Mouse (Mus musculus) forebrain, embryonic 15.5 days (tissue): ENCODE data around the gene Rab33b. TPM values are rescaled to one million over a fixed set of nuclear protein-coding genes. Genes with fewer than 3 reads are reported as not detected.

Experiments
- ATAC-seq: fragments of 200-750 bp; cut with Nextera tagmentation; replicated peaks from 2 replicates; pipeline ENCODE4 v1.8.0; 2017; ENCODE audit warnings: mild to moderate bottlenecking, moderate TSS enrichment, moderate library complexity
- H3K27ac ChIP-seq: fragments of 300-500 bp; sonication (generic); replicated peaks from 2 replicates; pipeline ENCODE4 v1.5.1; 2015; ENCODE audit warnings: mild to moderate bottlenecking, inconsistent platforms
- H3K27me3 ChIP-seq: fragments of 300-500 bp; sonication (generic); 2 replicates; pipeline ENCODE4 v1.6.1; 2015; ENCODE audit warnings: inconsistent platforms
- H3K36me3 ChIP-seq: fragments of 300-500 bp; sonication (generic); 2 replicates; pipeline ENCODE4 v1.6.1; 2015; ENCODE audit warnings: mild to moderate bottlenecking, inconsistent platforms
- H3K4me1 ChIP-seq: fragments of 300-500 bp; sonication (generic); 2 replicates; pipeline ENCODE4 v1.6.1; 2015; ENCODE audit warnings: inconsistent platforms
- H3K4me2 ChIP-seq: fragments of 300-500 bp; sonication (generic); replicated peaks from 2 replicates; pipeline ENCODE4 v1.6.1; 2015; ENCODE audit warnings: mild to moderate bottlenecking, inconsistent platforms
- H3K4me3 ChIP-seq: fragments of 300-500 bp; sonication (generic); 2 replicates; pipeline ENCODE4 v1.5.1; 2015; ENCODE audit warnings: mild to moderate bottlenecking, inconsistent platforms
- H3K9ac ChIP-seq: fragments of 300-500 bp; sonication (generic); replicated peaks from 2 replicates; pipeline ENCODE4 v1.6.1; 2015; ENCODE audit warnings: mild to moderate bottlenecking, inconsistent platforms
- H3K9me3 ChIP-seq: fragments of 300-500 bp; sonication (generic); 2 replicates; pipeline ENCODE4 v1.6.1; 2016; ENCODE audit warnings: inconsistent platforms
- WGBS: fragments of 180-500 bp; shearing (Covaris S2); methylation state at CpG from one replicate; pipeline ENCODE4 v1.1.7; 2015; ENCODE audit warnings: mixed read lengths; 5-methylcytosine and 5-hydroxymethylcytosine counted together
- polyA plus RNA-seq: library from polyadenylated mRNA; unstranded; fragments of >200 nt; fragmentation: Nextera tagmentation; extraction: Ambion mirVana; gene quantifications from 2 replicates; pipeline ENCODE4 v1.2.1, GENCODE M21; 2015

The Rab33b gene
- polyA plus RNA-seq, 1 experiment from 2014 or later: 27.8 TPM

DNA sequence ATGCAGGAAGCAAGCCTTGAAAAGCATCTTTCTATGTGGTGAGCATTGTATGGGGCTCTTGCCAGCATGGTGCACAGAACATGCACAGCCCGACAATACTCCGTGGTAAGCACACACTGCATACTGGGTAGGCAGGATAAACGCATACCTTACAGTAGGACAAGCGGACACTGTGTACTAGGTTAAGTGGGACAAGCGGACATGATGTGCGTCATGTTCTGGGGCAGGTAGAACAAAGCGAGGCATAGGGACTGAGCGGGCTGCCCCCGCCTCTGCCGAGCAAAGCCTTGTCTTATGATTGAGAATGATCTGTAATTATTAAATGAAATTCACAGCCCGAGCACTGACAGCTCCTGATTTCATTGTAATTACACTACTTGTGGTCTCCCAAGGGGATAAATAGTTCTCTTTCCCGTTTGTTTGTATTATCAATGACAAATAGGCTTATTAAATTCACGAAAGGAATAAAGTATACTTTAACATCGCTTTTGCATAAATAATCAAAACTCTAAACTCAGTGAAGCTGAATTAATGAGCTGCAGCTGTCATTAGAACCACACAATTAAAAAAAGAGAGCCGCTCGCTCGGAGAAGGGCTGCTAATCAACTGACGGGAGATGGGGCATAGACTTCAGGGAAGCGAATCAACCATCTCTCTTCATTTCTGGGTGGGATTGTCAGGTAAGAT, 60.9 kb downstream of the Rab33b start:
- H3K4me3 ChIP-seq: peak overlapping the region; percentile 7; the same call in 1 of the 2 replicates
- H3K9ac ChIP-seq: peak overlapping the region; percentile 17; the same call in 1 of the 2 replicates
- no peaks in the 10 kb centered on the region for H3K9me3 ChIP-seq
- 25% methylated on average over 19 of the region's 19 CpGs for WGBS
- ATAC-seq: peak; percentile 88
- no peaks in the 10 kb centered on the region for H3K27me3 ChIP-seq
- H3K4me1 ChIP-seq: peaks cover 22% of the 10 kb centered on the region
- H3K27ac ChIP-seq: peak overlapping the region; percentile 85
- peak overlapping the region; percentile 31 for H3K4me2 ChIP-seq
- peaks cover 39% of the 10 kb centered on the region for H3K36me3 ChIP-seq

Other genes with a start within 250 kb of the Rab33b start
- 53.6 and 54.8 TPM in 2 replicates for gene Elf2, start 143.3 kb upstream of the Rab33b start, polyA plus RNA-seq
- 0.50 and 0.60 TPM in 2 replicates for gene Mgarp, start 87.2 kb upstream of the Rab33b start, polyA plus RNA-seq
- gene Ndufc1, start 74.9 kb upstream of the Rab33b start, polyA plus RNA-seq: 732 and 752 TPM in 2 replicates
- 56.5 and 65.6 TPM in 2 replicates for gene Naa15, start 68.8 kb upstream of the Rab33b start, polyA plus RNA-seq
- gene Setd7, start 77.0 kb downstream of the Rab33b start, polyA plus RNA-seq: 4.4 and 5.5 TPM in 2 replicates
- 0.36 and 0.95 TPM in 2 replicates for gene Mgst2, start 176.4 kb downstream of the Rab33b start, polyA plus RNA-seq